Mouse (Mus musculus): ENCODE data around the gene Mrap. TPM values are rescaled to one million over a fixed set of nuclear protein-coding genes. Genes with fewer than 3 reads are reported as not detected.

The Mrap gene
- 3.3 and 4.8 TPM in 2 replicates for polyA plus RNA-seq (2012; ENCODE audit: low replicate concordance)

DNA sequence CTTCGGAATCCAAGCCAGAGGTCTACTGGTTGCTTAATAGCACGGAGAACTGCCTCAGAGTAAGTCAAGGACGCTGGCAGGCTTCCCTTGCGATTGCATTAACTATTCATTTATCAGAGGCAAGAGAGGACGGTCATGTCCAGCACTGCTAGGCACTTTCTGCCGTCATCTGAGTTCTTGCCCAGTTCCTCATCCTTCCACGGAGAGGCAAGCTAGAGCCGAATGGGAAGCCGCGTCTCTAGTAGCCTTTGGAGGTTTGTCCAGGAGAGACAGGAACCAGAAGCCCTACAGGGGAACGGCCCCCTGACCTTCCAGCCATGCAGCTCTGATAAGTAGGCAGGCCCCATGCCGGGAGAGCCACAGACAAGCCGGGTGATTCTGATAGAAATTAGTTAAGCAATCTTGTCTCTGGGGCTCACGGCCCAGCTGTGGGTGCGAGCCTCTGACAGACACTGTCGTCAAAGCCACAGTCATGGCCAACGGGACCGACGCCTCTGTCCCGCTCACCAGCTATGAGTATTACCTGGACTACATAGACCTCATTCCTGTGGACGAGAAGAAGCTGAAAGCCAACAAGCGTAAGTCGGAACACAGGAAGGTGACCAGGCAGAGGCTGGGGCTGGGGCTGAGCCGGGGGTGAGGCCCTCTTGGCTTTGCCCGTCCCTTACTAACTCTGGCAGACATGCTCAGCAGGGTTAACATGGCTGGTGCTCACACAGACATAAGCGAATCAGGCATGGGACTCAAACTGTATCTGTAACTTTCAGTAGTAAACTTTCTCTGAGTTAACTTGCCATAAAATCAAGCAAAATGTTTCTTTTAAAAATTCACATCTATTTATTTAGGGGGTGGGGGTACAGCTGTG lies at the start of gene Mrap:
Gene Mrap (plus strand): TSS at position 116 of the 865 bp plus-strand sequence.

DNA sequence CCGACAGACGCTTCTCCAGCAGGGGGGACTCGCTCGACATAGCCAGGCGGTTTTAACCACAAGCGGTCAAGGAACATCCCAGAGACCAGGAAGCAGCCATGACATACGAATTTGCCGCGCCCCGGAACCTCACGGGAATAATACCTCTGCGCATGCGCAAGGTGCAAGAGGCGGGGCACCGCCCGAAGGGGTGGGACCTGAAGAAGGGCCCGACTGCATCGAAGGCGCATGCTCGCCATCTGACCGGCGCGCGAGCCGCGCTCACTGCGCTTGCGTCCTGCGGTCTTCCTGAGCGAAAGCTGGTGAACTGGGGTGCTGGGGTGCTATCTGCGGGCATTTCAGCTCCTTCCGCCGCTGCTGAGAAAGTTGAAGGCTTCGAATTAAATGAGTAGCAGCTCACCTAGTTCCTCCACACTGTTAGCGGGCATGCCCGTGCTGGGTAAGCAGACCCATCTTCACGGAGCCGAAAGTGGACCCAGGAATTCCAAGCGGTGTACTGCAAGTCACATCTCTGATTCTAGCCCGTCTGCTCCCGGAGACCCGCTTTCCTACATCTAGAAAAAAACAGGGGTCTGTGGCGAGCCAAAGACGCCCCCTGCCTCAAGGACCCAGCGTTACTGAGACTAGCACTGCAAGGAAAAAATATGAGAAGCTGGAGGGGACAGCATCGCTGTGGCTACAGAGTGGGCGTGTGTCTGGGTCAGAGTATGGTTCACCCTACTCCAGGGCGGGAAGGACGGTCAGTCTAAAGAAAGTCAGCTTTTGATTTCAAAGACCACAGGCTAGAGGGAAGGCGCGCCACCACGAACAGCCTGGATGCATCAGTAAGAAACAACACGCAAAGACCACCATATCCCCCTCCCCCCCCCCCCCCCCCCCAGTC lies 10.5 kb upstream of the Mrap start, which contains the start of gene Mis18a:
Gene Mis18a (minus strand): TSS at position 172 of the 883 bp plus-strand sequence.

Other genes starting within 250 kb of the Mrap start
- 12.7 and 15.3 TPM in 2 replicates for gene Mis18a, start 10.8 kb upstream of the Mrap start, polyA plus RNA-seq (2012; ENCODE audit: low replicate concordance)
- gene Urb1, start 72.2 kb downstream of the Mrap start, polyA plus RNA-seq (2012; ENCODE audit: low replicate concordance): 5.9 and 6.5 TPM in 2 replicates
- 0.73 and 1.1 TPM in 2 replicates for gene Eva1c, start 88.5 kb downstream of the Mrap start, polyA plus RNA-seq (2012; ENCODE audit: low replicate concordance)
- 16.7 and 27.0 TPM in 2 replicates for gene Cfap298, start 196.9 kb downstream of the Mrap start, polyA plus RNA-seq (2012; ENCODE audit: low replicate concordance)